Comparison of ENCODE assay signal across 13 mouse cellular contexts in genomic region chr12:55536537-55537135, GRCm38 (mm10). TPM values are rescaled to one million over a fixed set of nuclear protein-coding genes. Genes with fewer than 3 reads are reported as not detected.
DNase-seq lines count a peak whose midpoint lies in the region; ATAC-seq and TF ChIP-seq lines count a peak whose summit lies in the region.
"Had no signal": no experiment of that assay in that cellular context is flagged by ENCODE, and none has a peak within 500 bp of the region (broad histone marks: within the 10 kb centered on the region; RNA-seq: fewer than 3 reads in every experiment).

No protein-coding gene starts in this region.

- DNase-seq in cerebellum, postnatal 10 days: peak; percentile 61 to 65
- no peak for DNase-seq in cerebellum, adult 8-10 months
- peak; percentile 39 for DNase-seq in R1 (ENCODE audit: low read depth, low spot score)
- no peak for DNase-seq in liver, postnatal 0 days
- DNase-seq in heart, postnatal 25 days (ENCODE audit: low spot score): no peak
- DNase-seq: kidney, adult 18-20 months; spleen, adult 18-20 months had no signal

- no peaks in the 10 kb centered on the region for H3K36me3 ChIP-seq in forebrain, embryonic 15.5 days
- no peaks in the 10 kb centered on the region for H3K36me3 ChIP-seq in midbrain, embryonic 13.5 days
- H3K36me3 ChIP-seq in liver, postnatal 0 days (replicated peaks; ENCODE audit: insufficient read depth, low read length): no peaks in the 10 kb centered on the region

- TF ChIP-seq CTCF in liver, postnatal 0 days (IDR thresholded peaks at IDR 0.05; ENCODE audit: low read depth): no peak

- H3K4me2 ChIP-seq in forebrain, embryonic 15.5 days (replicated peaks): peak overlapping the region; percentile 23
- H3K4me2 ChIP-seq in midbrain, embryonic 13.5 days (replicated peaks): peak overlapping the region; percentile 34
- H3K4me2 ChIP-seq in liver, postnatal 0 days (ENCODE audit: low read depth, low read length): no peak overlapping the region

- WGBS in forebrain, embryonic 15.5 days: 2% methylated on average over 14 of the region's 14 CpGs
- WGBS in midbrain, embryonic 13.5 days: 5% methylated on average over 14 of the region's 14 CpGs
- 11% methylated on average over 14 of the region's 14 CpGs for WGBS in liver, postnatal 0 days (ENCODE audit: insufficient replicate concordance)

- peak; percentile 83 for ATAC-seq in forebrain, embryonic 15.5 days (replicated peaks)
- ATAC-seq in midbrain, embryonic 13.5 days: peak; percentile 81
- no peak for ATAC-seq in liver, postnatal 0 days
- no peak for ATAC-seq in monocyte, adult 5-6 weeks (replicated peaks; ENCODE audit: insufficient number of reproducible peaks, low FRiP score, low TSS enrichment, poor library complexity, severe bottlenecking)
- ATAC-seq: activated CD4-positive, CD25-positive, alpha-beta regulatory T cell, adult 4 months had no signal

- no peak overlapping the region for H3K27ac ChIP-seq in forebrain, embryonic 15.5 days (replicated peaks)
- no peak overlapping the region for H3K27ac ChIP-seq in midbrain, embryonic 13.5 days
- no peak overlapping the region for H3K27ac ChIP-seq in liver, postnatal 0 days (ENCODE audit: low read depth)

- peaks cover 18% of the 10 kb centered on the region for H3K4me1 ChIP-seq in forebrain, embryonic 15.5 days
- H3K4me1 ChIP-seq in midbrain, embryonic 13.5 days (replicated peaks): peaks cover 20% of the 10 kb centered on the region
- H3K4me1 ChIP-seq in liver, postnatal 0 days (ENCODE audit: insufficient read depth): no peaks in the 10 kb centered on the region

- no peak overlapping the region for H3K9ac ChIP-seq in forebrain, embryonic 15.5 days (replicated peaks)
- no peak overlapping the region for H3K9ac ChIP-seq in midbrain, embryonic 13.5 days (replicated peaks)
- H3K9ac ChIP-seq in liver, postnatal 0 days (replicated peaks): no peak overlapping the region

- TF ChIP-seq EP300 in liver, postnatal 0 days (IDR thresholded peaks at IDR 0.05; ENCODE audit: low read depth): no peak

- H3K9me3 ChIP-seq in forebrain, embryonic 15.5 days: no peaks in the 10 kb centered on the region
- no peaks in the 10 kb centered on the region for H3K9me3 ChIP-seq in midbrain, embryonic 13.5 days
- no peaks in the 10 kb centered on the region for H3K9me3 ChIP-seq in liver, postnatal 0 days (ENCODE audit: low read length)

- H3K4me3 ChIP-seq in forebrain, embryonic 15.5 days: 0 out of 2 replicates have a peak overlapping the region, but pooled peaks have one; percentile 11
- H3K4me3 ChIP-seq in midbrain, embryonic 13.5 days (replicated peaks): no peak overlapping the region
- H3K4me3 ChIP-seq in liver, postnatal 0 days (ENCODE audit: low read depth, low read length): no peak overlapping the region
- H3K4me3 ChIP-seq: erythroblast, embryonic 14.5 days had no signal

- intact Hi-C loops in heart, postnatal 25 days (cut with DNase I): no loop called here

- peaks cover 39% of the 10 kb centered on the region for H3K27me3 ChIP-seq in forebrain, embryonic 15.5 days
- peaks cover 16% of the 10 kb centered on the region; the same call in 1 of the 2 replicates for H3K27me3 ChIP-seq in midbrain, embryonic 13.5 days
- peaks cover 3% of the 10 kb centered on the region; the same call in 1 of the 2 replicates for H3K27me3 ChIP-seq in liver, postnatal 0 days (ENCODE audit: insufficient read depth, low read length)

RNA-seq across cellular contexts. Expression of gene Aldoart2, which starts 28.4 kb away (rescaled TPM):
- polyA plus RNA-seq in forebrain, embryonic 15.5 days (2015; fragmentation: Nextera tagmentation; extraction: Ambion mirVana): not detected in 2 replicates
- polyA plus RNA-seq in midbrain, embryonic 13.5 days (2015; fragmentation: Nextera tagmentation; extraction: Ambion mirVana): not detected in 2 replicates
- polyA plus RNA-seq in liver, postnatal 0 days (2015; fragmentation: Nextera tagmentation; extraction: Ambion mirVana): not detected in 2 replicates
- not detected for total RNA-seq in heart, postnatal 25 days (2021)
- total RNA-seq in monocyte, adult 5-6 weeks (2017): not detected in 3 replicates
- polyA plus RNA-seq: liver, embryonic 16.5 days had no signal

RNA-seq across cellular contexts. Expression of gene Nfkbia, which starts 44.2 kb away (rescaled TPM):
- polyA plus RNA-seq in forebrain, embryonic 15.5 days (2015; fragmentation: Nextera tagmentation; extraction: Ambion mirVana): 56.2 and 59.4 TPM in 2 replicates
- polyA plus RNA-seq in midbrain, embryonic 13.5 days (2015; fragmentation: Nextera tagmentation; extraction: Ambion mirVana): 48.8 and 52.9 TPM in 2 replicates
- 27.9 and 38.5 TPM in 2 replicates for polyA plus RNA-seq in liver, postnatal 0 days (2015; fragmentation: Nextera tagmentation; extraction: Ambion mirVana)
- total RNA-seq in heart, postnatal 25 days (2021): 10 to 100 TPM; 40.8 to 42.7 TPM
- total RNA-seq in monocyte, adult 5-6 weeks (2017): 223 to 481 TPM (median 360 TPM) in 3 replicates

Comparison
In these comparisons a context has a peak if more than half of its experiments do, and no peak if none do; other contexts are left out.
1. DNase-seq: peak in cerebellum, postnatal 10 days (2 of 2) and R1 (single experiment); none in cerebellum, adult 8-10 months (single experiment), liver, postnatal 0 days (single experiment) and heart, postnatal 25 days (single experiment).
2. ATAC-seq: peak in forebrain, embryonic 15.5 days (single experiment) and midbrain, embryonic 13.5 days (single experiment); none in liver, postnatal 0 days (single experiment) and monocyte, adult 5-6 weeks (single experiment).